Mouse (Mus musculus) c-Kit-positive CD71-positive TER-119-negative erythroid progenitor cells, embryonic 14.5 days (primary cell): ENCODE measurements around the gene Zfand2a.
A peak's percentile ranks its signal among the peaks of the same experiment; 100 is the strongest.

Experiments used
- DNase-seq: peaks from one replicate; pipeline ENCODE4 v3.0.0-alpha.2; 2013; ENCODE audit warnings: low read depth

Zfand2a gene

DNA sequence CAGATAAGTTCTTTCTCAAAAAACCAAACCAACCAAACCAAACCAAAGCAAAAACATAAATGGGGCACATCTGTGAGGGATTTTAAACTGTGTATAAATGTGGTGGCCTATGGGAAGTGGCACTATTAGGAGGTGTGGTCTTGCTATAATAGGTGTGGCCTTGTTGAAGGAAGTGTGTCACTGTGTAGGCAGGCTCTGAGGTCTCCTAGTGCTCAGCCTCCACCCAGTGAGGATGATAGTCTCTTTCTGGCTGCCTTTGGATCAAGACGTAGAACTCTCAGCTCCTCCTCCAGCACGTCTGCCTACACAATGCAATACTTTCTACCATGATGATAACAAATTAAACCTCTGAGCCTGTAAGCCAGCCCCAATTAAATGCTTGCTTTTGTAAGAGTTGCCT is 18.0 kb downstream of the Zfand2a start:
- DNase-seq: no peak

DNA sequence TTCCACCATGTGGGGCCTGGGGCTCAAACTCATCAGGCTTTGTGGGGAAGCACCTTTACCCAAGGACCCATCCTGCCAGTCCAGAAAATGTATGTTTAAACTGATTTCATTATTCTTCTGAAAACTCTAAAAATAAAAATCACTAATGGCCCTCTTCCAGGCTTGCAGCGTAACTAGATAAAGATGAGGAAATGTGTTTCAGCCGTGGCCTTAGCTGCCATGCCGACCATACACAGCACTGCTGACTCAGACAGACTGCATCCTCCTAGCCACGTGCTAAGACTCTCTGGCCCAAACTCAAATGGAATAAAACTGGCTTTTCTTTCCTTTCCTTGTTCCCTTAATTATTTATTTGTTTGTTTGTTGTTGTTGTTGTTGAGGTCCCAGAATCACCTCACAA is 19.5 kb downstream of the Zfand2a start:
- no peak for DNase-seq

DNA sequence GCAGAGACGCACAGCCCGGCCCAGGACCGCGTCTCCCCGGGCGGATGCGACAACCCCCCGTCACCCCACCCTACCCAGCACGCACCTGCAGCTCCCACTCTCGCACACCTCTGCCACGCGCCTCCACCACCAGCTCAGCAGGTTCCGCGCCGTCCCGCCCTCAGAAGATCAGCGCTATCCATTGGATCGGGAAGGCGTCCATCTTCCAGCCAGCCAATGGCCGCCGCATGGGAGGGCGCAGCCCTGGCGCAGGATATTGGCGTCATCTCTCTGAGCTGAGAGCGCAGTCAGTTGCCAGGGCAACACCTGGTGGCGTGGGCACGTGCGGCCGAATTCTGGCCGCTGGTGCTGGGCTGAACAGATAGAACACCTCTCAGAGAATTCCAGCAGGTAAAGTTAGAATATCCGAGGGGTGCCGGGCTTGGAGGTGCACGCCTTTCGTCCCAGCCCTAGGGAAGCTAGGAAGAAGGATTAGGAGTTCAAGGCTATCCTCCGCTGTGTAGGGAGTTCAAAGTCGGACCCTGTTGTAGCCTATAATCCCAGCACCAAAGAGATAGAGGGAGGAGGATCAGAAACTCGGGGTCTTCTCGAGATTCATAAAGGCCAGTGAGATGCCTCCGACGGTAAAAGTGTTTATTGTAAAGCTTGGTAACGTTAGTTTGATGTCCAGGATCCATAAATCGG is 23.8 kb downstream of the Zfand2a start, which contains the start of gene 3110082I17Rik:
3110082I17Rik (minus strand) TSS at position 144 of the 684 bp plus-strand sequence.
- DNase-seq: peak; percentile 96

DNA sequence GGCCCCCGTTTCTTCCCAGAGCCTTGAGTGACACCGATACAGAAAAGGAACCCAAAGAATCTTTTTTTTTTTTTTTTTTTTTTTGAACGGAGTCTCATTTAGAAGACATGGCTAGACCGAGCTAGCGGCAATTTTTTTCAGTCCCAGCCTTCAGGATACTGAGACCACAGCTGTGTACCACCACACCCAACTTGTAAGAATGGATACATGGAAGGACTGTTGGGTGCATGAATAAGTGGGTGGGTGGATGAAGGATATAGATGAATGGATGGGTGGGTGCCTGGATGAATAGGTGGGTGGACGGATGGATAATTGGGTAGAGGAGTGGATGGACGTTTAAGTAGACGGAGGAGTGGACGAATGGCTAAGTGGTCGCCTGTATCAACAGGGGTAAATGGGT is 24.4 kb downstream of the Zfand2a start:
- DNase-seq: no peak

DNA sequence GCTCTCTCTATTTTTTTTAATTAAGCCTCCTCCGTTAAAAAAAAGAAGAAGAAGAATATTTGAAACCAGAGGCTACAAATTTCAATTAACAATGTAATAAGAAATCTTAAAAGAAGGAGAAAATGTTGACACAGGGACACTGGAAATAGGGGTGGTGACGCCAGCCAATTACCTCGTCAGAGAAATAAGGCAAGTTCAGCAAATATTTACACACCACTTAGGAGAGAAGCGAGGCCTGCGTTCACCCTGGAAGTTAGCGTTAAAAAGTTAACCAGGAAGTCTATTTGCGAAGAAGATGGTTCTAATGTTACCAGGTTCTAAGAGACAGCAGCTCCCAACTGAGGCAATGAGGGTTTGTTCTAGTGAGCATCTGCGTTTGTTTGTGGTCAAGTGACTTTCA is 27.1 kb downstream of the Zfand2a start:
- no peak for DNase-seq

DNA sequence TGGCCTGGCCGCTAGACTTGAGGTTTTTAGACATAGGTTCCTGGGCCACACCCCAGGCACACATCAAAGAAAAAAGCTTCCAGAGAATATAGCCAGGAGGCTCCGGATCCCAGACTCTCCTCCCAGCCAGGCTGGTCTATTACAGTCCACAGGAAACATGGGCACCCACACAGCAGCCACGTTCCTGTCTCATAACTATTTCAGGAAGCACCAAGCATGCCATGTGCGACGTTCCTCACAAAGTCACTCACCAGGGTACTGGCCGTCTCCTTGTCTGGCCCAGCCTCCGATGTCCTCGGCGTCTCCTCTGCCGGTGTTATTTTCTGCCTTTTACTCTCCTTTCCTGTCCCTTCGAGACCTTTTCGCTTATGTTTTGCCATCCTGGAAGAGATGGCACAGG is 29.2 kb downstream of the Zfand2a start:
- no peak for DNase-seq

DNA sequence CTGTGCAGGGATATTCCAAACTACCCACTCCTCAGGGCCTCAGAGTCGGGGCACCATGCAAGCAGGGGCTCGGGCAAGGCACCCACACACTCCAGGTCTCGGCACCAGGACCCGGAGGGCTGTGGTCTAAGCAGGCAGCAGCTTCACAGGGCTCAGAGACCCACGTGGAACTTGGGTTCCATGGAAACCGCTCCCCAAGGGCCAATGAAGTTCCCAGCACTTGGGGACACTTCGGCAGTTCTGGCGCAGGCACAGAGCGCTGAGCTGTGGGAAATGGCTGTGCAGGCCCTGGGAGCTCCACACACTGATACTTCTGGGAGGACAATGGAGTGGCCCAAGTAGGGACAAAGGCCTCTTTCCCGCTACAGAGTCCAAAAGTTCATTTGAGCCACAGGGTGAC is 31.3 kb downstream of the Zfand2a start:
- no peak for DNase-seq

DNA sequence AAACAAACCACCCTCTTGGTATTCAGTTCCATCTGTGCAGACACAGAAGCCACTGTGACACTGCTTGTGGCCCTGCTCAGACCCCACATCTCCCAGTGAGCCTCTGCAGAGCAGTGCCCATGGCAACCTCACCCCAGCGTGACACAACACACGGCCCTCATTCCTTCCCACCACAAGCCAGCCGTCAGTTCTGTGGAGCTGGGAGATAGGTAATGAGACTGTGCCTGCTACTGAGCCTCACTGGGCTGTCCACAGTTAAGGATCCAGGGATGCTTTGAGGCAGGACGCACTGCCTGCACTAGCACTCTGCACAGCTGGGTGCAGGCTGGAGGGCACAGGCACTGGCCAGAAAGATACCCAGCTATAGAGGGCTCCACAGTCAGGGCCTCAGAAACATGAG is 34.4 kb downstream of the Zfand2a start:
- no peak for DNase-seq

DNA sequence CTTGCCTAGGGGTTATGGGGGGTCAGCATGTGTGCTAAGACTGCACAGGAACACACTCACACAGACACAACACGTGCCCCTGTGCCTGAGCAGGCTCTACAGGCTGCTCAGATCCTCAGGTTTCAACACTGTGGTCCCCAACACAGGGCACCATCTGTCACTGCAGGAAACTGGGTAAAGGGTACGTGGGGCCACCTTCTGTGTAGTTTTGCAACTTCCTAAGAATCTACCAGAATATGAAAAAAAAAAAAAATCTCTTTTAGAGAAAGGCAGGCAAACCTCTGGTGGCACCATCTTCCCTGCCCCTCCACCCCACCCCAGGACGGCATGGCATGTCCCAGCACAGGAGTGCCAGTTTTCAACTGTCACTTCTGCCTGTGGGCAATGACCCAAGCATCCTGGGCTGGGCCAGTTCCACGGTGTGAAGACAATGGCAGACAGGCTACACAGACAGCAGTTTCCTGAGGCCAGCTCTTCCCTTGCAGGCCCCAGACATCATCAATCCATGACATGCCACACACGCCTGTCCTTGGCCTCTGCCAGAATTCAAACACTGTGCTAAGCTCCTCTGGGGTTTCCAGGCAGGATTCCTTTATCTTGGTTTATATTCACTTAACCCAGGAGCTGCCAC is 35.1 kb downstream of the Zfand2a start:
- no peak for DNase-seq

DNA sequence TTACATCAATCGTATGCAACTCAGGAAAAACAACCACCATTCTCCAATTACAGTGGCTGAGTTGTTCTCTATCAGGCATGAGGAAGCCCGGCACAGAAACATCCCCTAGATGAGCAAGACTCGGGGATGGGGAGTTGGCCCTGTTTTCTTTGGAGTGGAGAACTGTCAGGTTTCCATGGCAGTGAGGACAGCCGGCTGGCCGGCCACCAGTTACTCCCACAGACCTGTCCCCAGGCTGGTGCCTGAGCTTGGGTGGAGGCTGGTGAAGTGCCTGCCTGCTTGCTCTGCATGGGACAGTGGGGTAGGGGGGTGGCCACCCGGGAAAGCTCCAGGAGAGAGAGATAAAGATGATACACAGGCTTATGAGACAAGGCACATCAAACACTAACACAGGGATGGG is 36.3 kb downstream of the Zfand2a start:
- no peak for DNase-seq

DNA sequence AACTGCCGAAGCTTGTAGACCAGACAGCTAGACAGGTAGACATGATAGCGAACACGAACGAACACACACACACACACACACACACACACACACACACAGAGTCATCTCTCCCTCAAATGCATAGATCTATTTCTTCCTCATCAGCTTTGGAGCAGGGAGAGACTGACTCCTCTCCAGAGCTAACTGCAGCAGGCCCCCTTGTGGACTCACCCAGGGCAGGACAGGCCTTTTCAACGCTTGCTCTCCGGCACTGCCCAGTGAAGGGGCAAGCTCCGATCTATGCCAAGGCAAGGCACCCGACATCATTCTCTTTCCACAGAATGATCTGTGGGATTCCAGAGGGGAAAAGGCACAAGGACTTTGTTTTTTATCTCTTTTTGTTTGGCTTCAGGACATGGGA is 39.1 kb downstream of the Zfand2a start:
- no peak for DNase-seq

DNA sequence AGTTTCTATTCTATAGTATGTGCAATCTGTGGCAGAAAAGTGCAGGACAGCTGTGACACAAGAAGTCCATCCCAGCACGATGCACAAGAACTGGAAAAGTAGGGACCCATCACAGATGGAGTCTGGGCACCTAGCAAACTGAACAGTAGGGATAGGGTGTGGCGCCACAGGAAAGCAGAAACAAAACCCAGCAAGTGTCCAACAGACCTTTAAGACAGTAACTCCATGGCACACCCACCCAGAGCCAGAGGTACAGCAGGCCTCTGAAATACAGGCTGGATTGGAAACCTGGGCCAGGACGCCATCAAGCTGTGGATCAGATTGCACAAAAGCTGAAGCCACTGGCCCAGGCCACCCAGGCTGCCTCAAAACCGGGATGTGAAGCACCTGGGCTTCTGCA is 41.4 kb downstream of the Zfand2a start:
- no peak for DNase-seq

DNA sequence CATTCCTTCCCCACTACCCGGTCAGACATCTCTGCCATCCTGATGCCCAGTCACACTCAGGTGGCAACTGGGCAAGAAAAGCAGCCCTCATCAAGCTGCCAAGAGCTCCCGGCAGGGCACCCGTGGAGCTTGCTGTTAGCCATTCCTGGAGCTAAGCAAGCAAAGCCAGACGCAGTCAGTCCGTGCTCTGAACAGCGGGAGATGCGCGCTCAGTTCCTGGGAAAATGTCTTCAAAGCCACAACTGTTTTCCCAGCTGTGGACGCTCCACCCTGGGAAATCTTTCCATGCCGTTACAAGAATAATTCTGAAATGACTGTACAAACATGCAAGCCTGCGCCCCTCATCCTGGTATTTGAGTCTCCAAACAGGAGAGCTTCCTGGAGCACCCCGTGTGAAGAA is 41.9 kb downstream of the Zfand2a start:
- DNase-seq: no peak

DNA sequence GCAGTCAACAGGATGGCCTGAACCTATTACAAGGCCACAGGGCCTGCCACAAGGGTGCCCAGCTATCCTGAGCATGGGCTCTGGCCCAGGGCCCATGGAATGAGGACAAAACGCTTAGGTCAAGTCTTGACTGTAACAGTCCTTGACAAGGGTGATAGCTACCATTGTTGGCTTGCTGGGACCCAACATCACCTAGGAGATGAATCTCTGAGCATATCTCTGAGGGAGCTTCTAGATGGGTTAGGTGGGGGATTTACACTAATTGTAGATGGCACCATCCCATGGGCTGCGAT is 42.7 kb downstream of the Zfand2a start:
- DNase-seq: no peak

DNA sequence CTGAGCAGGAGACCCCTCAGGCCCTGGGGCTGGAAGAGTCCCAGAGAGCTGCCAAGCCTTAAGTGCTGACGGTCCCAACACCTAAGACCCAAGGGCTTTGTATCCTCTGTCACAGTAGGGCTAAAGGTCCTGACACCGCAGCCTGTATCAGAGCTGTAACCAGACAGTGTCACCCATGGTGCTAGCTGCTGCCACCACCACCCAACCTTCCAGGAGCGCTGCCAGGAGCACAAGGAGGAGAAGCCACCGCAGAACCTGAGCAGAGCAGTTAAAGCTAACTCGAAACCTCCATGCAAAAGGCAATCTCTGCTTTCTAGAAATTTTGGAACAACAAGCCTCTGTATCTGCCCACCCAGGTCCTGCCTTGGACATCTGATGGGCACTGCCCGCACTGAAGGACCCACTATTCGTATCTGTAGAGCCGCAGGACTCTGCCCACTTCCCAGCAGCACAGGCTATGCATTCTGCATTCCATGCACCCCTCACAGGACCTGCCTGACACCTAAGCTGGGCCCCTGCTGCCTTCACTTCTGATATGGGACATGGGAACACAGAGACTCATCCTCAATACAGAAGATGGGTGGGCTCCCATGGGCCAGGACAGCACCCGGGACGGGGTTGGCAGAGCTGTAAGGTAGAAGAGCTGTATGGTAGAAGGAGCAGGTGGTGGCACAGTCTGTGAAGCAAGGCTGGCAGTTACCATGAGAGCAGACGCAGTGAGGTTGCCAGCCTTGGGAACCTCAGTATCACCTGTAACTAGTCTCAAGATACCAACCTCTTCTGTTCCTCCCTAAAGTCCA is 43.2 kb downstream of the Zfand2a start:
- no peak for DNase-seq

DNA sequence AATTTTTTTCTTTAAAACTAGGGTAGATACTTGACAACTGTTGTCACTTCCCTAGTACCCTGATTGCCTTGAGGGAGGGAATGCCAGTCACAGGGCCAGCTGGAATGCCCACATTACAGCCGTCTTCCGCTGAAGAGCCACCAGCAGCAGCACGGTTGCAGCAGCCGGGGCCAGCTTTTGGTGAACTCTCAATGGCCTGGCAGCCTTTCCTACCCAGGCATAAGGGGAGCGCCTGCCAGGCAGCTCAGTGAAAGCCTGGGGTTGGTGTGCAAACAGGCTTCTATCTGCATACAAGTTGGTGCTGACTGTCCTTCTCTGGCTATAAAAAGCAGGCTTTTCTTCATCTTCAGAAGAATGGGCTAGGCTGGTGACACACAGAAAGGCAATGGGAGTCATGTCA is 43.9 kb downstream of the Zfand2a start:
- no peak for DNase-seq

DNA sequence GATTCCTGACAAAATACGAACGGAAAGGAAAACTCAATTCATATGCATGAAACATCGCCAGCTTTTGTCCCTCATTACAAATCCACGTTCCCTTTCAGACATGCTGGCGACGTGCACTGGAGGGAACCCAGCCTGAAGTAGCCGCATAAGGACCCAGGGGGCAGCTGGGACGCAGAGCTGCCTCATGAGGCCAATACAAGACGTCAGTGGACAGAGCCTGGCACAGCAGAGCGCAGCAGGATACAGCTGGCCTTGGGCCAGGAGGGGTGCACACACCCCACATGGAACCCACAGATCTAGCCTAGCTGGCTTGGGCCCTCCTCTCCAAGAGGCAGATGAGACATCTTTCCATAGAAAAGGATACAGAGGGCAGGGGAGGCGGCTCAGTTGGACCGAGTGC is 45.9 kb downstream of the Zfand2a start:
- no peak for DNase-seq

DNA sequence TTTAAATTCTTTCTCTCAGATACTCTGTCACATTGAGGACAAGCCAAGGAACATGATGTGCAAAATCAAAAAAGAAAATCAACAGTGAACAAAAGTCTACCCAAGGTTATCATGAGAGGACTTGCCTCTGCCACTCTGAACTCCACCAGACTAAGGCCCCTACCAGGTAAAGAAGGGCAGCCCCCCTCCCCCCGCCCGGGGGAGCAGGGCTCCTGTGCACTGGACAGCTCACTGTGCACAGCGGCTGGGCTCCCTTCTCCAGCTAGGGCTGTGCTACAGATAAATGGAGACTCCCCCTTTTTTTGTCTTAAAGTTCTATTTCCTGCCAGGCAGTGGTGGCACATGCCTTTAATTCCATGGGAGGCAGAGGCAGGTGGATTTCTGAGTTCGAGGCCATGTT is 46.6 kb downstream of the Zfand2a start:
- DNase-seq: no peak

DNA sequence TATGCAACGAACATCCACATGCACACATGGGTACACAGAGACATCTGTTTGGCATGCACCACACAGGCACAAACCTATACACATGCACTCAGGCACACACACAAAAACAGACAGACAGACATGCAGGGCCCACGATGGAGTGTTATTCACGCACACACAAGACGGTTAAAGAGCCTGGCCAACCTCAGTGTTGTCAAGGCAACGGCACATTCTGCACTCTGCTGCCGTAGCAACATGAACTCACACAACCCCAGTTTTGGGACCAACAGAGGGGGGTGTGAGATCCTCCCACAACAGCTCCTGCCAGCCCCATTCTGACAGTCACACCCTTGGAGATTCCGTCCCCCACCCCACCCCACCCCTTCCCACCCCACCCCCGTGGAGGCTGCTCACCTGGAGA is 49.4 kb downstream of the Zfand2a start:
- no peak for DNase-seq

DNA sequence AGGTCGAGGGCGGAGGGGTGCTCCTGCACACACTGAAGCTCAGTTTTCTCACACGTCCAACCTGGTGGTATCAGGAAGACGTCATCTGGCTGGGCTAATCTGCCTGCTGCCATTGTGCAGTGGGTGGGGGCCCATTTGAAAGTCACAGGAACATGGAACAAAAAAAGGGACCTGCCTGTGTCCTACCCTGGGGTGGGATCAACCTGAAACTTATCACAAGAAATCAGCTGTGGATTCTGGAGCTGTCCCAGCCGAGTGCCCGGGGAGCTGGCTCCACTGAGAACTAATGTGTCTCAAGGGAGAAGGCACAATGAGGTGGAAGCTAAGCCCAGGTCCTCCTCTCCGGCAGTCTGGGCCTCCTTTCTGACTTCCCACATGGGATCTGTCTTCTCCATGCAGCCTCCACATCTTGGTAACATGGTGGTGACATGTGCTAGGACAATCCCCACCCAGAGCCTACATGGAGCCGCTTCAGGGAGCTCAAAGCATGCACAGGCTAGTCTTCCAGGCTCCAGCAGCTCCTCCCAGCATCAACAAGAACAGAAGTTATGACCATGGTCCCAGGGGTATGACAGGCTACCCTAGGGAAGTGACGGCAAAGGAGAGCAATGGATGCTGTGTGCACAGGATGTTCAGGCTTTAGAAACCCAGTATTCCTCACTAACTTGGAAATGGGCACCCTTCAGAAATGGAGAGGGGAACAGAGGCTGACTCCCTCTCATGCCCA is 50.3 kb downstream of the Zfand2a start:
- no peak for DNase-seq

DNA sequence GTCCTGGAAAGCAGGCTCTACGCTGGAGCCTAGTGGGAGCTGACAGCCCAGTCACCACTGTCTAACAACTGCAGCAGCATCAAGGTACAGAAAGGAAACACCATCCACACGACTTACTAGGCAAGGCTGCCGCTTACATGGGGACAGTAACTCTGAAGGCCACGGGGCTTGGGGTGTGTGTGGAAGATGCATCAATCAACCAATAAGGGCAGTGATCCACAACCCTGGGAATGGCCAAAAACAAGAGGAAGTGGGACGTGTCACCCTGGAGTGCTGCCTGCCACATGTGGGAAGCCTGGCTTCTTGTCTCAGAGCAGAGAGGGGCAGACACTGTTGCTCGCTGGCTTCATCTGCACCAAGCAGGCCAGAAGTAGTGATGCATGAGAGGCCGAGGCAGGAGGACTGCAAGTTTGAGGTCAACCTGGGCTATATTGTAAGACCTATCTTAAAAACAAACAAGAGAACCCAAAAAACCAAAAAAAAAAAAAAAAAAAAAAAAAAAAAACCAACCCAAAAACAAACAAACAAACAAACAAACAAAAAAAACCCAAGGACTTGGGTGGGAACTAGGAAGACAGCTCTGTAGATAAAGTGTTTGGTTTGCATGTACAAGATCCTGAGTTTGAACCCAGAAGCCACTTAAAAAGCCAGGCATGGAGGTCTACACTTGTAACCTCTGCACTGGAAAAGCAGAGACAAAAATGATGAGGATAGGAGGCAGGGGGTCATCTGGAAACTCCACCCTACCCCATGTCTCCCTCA is 51.4 kb downstream of the Zfand2a start:
- no peak for DNase-seq

DNA sequence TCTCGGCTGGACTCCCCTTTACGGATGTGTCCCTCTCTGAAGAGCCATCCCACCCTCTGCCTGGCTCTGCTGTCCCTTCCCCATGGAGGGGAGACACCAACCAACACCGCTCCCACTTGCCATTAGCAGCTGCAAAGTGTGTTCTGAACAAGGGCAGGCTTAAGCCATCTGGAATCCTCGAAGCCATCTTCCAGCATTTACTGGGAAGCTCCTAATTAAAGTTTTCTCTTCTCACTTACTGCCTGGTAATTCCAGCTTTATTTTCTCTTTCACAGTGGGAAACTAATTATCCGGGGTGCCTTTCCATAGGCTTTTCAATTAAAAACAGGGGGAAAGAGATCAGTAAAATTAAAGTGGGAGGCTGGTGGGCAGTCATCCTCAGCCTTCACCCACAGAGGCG is 52.0 kb downstream of the Zfand2a start:
- no peak for DNase-seq
